Mouse (Mus musculus): ENCODE results near the gene Zfp958. TPM values are rescaled to one million over a fixed set of nuclear protein-coding genes. Genes with fewer than 3 reads are reported as not detected.
"Not testable (repeated sequence)": the region's sequence is repeated elsewhere in the genome, so short reads cannot be mapped to it uniquely, and the experiment has no call there.

The Zfp958 gene
- polyA plus RNA-seq (2015; fragmentation: Nextera tagmentation; extraction: Ambion mirVana), result 11.3 and 11.9 TPM in 2 replicates

DNA sequence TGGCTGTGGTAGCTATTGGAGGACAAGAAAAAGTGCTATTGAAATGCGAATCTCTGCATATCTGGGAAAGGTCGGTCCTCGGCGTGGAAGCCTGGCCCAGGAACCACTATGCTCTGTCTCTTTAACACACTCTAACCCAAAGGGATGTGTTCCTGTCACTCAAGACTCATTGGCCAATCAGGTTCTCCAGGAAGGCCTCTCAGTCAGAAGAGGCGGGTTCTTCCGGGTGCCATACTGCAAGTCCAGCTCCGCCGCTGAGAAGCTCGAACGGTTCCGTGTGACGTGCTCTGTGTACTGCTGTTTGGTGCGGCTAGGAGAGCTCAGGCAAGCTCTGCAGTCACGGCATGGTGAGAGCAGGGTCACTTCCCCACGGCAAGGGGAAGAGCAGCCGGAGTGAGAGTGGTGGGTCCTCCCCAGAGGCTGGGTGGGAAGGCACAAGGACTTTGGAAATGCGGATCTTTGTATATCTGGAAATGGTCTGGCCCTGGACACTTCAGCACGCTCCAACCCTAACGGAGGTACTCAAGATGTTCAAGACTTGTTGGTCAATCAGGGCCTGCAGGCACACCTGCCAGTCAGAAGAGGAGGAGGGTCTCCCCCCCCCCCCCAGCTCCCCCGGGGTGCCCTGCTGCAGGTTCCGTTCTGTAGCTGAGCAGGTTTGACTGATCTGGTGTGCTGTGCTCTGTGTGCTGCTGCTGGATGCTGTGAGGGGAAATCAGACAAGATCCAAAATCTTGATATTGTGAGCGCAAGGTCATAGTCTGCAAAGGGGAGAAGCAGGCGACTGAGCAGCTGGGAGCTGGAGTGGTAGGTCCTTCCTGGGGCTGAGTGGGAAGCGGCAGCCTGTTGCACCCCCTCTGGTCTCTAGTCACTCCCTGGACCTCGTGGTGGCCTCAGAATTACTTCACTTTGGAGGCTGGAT, at the start of gene Zfp958:
Zfp958 (plus strand) TSS at position 236 of the 922 bp plus-strand sequence.
- WGBS, result 1% methylated on average over 25 of the region's 25 CpGs
- ATAC-seq (ENCODE audit: insufficient number of reproducible peaks, low FRiP score, low TSS enrichment, low read depth), result peak; percentile 99
- peak within 1 kb of the TSS; percentile 94 for H3K27ac ChIP-seq (replicated peaks)
- H3K4me2 ChIP-seq (replicated peaks), result peak within 1 kb of the TSS; percentile 69
- H3K27me3 ChIP-seq, result no peaks in the 10 kb centered on the region
- peaks cover 7% of the 10 kb centered on the region; the same call in 1 of the 2 replicates for H3K36me3 ChIP-seq
- H3K9ac ChIP-seq, result peak within 1 kb of the TSS; percentile 91
- peaks cover 14% of the 10 kb centered on the region for H3K4me1 ChIP-seq
- no peaks in the 10 kb centered on the region for H3K9me3 ChIP-seq (replicated peaks)
- peak within 1 kb of the TSS; percentile 90 for H3K4me3 ChIP-seq (replicated peaks)

DNA sequence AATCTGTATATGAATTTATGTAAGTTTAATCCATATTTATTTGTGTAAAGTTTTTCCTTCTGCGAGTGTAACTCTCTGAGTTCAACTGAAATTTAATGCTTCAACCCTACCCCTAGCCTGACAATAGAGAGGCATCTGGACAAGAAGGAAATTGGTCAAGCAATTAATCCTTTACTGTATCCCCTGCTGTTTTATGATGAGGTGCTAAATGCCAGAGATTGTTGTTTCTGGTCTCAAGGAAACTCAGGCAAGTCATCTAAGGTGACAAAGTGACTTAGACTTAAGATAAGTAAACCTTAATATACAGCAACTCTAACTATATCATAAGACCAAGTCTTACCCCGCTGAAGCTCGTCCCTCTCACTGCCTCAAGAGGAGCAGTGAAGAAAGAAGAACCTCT, 31.0 kb upstream of the Zfp958 start:
- WGBS, result 74% methylated on average over 3 of the region's 3 CpGs
- Histone ChIP-seq H3K36me3 (no peaks in the 10 kb centered on the region), H3K27ac (replicated peaks) (no peak overlapping the region), H3K4me1 (no peaks in the 10 kb centered on the region), H3K4me2 (replicated peaks) (no peak overlapping the region), H3K4me3 (replicated peaks) (no peak overlapping the region), H3K9me3 (replicated peaks) (no peaks in the 10 kb centered on the region), H3K27me3 (no peaks in the 10 kb centered on the region), H3K9ac (no peak overlapping the region)
- ATAC-seq (ENCODE audit: insufficient number of reproducible peaks, low FRiP score, low TSS enrichment, low read depth), result no peak

DNA sequence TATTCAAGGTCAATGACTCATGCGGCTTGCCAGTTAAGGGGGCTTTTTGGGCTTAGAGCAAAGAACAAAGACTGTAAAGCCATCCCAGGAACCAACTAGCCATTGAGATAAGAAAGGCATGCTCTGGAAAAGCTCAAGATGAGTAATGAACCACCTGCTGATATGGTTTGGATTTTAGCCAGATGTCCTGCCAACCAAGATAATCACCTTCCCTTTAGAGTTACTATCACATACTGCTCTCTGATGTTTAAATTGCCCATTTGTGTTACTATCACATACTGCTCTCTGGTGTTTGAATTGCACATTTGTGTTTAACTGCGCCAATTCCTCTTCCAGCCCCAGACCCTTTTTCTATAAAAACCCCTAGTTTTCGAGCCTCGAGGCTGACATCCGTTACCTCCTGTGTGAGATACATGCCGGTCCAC, 30.2 kb upstream of the Zfp958 start:
- Histone ChIP-seq H3K9ac (no peak overlapping the region), H3K9me3 (replicated peaks) (no peaks in the 10 kb centered on the region), H3K4me2 (replicated peaks) (no peak overlapping the region), H3K27ac (replicated peaks) (no peak overlapping the region), H3K27me3 (no peaks in the 10 kb centered on the region), H3K36me3 (no peaks in the 10 kb centered on the region), H3K4me1 (no peaks in the 10 kb centered on the region), H3K4me3 (replicated peaks) (no peak overlapping the region)
- WGBS, result 90% methylated on average over 6 of the region's 6 CpGs
- ATAC-seq (ENCODE audit: insufficient number of reproducible peaks, low FRiP score, low TSS enrichment, low read depth), result no peak

DNA sequence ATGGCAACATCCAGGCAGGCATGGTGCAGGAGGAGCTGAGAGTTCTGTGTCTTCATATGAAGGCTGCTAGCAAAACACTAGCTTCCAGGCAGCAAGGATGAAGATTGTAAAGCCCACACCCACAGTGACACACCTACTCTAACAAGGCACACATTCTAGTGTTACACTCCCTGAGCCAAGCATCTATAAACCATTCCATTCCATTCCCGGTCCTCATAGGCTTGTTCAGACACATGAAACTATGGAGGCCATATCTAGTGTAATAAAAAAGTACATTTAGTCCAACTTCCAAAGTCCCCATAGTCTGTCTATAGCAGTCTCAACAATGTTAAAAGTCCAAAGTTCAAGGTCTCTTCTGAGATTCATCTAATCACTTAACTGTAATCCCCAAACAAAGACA, 28.3 kb upstream of the Zfp958 start:
- H3K4me2 ChIP-seq (replicated peaks), result no peak overlapping the region
- H3K4me3 ChIP-seq (replicated peaks), result no peak overlapping the region

DNA sequence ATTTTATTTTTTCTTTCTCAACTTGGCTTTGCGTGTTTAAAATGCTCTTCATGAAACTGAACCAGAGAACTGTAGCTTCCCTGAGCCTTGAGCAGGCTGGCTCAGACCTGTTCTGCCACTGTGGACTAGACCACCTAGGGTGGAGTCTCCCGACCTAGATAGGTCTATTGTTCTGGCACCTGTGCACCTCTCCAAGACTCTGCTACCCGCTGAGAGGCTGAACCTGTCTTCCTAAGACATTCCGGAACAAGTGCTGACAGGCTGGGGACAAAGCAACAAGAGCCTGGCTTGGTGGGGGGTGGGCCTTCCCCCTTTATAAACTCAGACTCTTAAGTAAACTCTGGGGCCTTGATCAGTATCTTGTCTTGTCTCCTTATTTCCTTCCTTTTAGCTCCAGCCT, 26.6 kb upstream of the Zfp958 start:
- Histone ChIP-seq H3K27ac (replicated peaks) (no peak overlapping the region), H3K4me3 (replicated peaks) (no peak overlapping the region), H3K4me2 (replicated peaks) (no peak overlapping the region), H3K27me3 (no peaks in the 10 kb centered on the region), H3K36me3 (no peaks in the 10 kb centered on the region), H3K4me1 (no peaks in the 10 kb centered on the region), H3K9me3 (replicated peaks) (no peaks in the 10 kb centered on the region), H3K9ac (no peak overlapping the region)
- WGBS, result 19% methylated on average over 4 of the region's 4 CpGs
- ATAC-seq (ENCODE audit: insufficient number of reproducible peaks, low FRiP score, low TSS enrichment, low read depth), result peak; percentile 63; the same call in 1 of the 2 replicates

More for the DNA sequence above, 28.3 kb upstream of the Zfp958 start:
- Histone ChIP-seq H3K27ac (replicated peaks) (no peak overlapping the region), H3K9me3 (replicated peaks) (no peaks in the 10 kb centered on the region), H3K27me3 (no peaks in the 10 kb centered on the region), H3K36me3 (no peaks in the 10 kb centered on the region), H3K4me1 (no peaks in the 10 kb centered on the region), H3K9ac (no peak overlapping the region)
- ATAC-seq (ENCODE audit: insufficient number of reproducible peaks, low FRiP score, low TSS enrichment, low read depth), result no peak
- 73% methylated on average over 1 of the region's 1 CpGs for WGBS

DNA sequence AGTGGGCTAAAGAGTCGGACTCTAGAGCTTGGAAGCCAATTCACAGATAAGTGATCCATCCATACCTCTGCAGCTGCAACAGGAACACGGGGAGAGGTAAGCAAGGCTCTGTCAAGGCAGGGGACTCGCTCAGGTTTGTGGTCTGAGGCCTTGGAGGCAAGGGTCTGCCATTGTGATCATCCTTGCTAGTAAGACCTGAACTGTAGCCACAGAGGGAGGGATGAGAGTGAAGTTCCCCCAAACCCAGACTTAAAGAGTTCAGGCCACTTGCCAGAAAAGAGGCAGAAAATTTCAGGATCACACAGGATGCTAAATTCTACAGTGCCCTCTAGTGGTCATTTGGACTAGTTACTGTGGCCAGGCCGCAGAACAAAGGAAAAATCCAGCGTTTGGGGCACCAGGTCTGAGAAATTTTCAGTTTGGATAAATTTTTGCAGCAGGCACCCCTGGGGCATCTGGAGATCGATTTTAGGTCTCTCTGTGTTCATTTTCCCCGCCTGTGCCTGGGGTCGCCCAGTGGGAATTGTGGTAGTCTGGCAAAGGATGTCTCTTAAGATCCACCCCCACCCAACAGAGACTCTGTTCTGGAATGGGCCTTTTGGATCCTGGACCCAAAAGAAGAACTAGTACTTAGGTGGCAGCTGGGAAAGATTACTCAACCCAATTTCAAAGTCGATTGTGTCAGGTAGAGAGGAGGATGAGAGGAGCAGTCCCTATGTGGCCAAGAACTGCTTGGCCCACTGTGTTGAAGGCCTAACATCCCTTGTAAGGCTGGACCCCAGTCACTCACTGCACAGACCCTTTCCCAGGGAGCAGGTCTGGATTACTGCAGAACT, 24.6 kb upstream of the Zfp958 start:
- Histone ChIP-seq H3K4me1 (no peaks in the 10 kb centered on the region), H3K27me3 (no peaks in the 10 kb centered on the region), H3K36me3 (no peaks in the 10 kb centered on the region), H3K4me2 (replicated peaks) (no peak overlapping the region), H3K9me3 (replicated peaks) (no peaks in the 10 kb centered on the region), H3K27ac (replicated peaks) (no peak overlapping the region), H3K9ac (no peak overlapping the region), H3K4me3 (replicated peaks) (no peak overlapping the region)
- ATAC-seq (ENCODE audit: insufficient number of reproducible peaks, low FRiP score, low TSS enrichment, low read depth), result no peak
- 34% methylated on average over 9 of the region's 9 CpGs for WGBS

DNA sequence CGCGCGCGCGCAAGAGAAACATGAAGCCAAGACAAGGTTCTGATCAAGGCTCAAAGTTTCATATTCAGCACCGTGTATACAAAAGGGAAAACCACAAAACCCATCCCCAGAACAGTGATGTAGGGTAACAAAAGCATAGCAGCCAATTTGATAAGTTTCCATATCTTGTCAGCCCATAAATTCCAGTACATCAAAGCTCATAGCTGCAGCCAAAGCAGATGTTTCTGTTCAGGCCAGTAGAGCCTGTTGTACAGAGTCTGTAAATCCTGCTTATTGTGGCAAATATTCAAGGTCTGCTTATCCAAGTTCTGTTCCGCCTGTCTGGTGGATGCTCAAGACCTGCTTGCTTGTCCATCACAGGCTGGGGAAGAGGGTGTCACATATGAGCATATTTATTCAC, 4.1 kb upstream of the Zfp958 start:
- ATAC-seq (ENCODE audit: insufficient number of reproducible peaks, low FRiP score, low TSS enrichment, low read depth), result no peak
- Histone ChIP-seq H3K4me1 (peaks cover 4% of the 10 kb centered on the region; the same call in 1 of the 2 replicates), H3K27ac (replicated peaks) (no peak overlapping the region), H3K9ac (no peak overlapping the region), H3K4me2 (replicated peaks) (no peak overlapping the region), H3K27me3 (no peaks in the 10 kb centered on the region), H3K9me3 (replicated peaks) (no peaks in the 10 kb centered on the region), H3K4me3 (replicated peaks) (no peak overlapping the region), H3K36me3 (no peaks in the 10 kb centered on the region)
- WGBS, result 75% methylated on average over 7 of the region's 7 CpGs

GRCm38 (mm10) chr8:4611626-4612175, 1.3 kb upstream of the Zfp958 start:
- H3K4me1 ChIP-seq, result peaks cover 14% of the 10 kb centered on the region
- not testable (repeated sequence) for H3K9me3 ChIP-seq (replicated peaks); H3K27me3 ChIP-seq; H3K9ac ChIP-seq; H3K4me2 ChIP-seq (replicated peaks); H3K36me3 ChIP-seq; ATAC-seq (ENCODE audit: insufficient number of reproducible peaks, low FRiP score, low TSS enrichment, low read depth); H3K27ac ChIP-seq (replicated peaks); H3K4me3 ChIP-seq (replicated peaks)
- WGBS, result 75% methylated on average over 4 of the region's 4 CpGs

DNA sequence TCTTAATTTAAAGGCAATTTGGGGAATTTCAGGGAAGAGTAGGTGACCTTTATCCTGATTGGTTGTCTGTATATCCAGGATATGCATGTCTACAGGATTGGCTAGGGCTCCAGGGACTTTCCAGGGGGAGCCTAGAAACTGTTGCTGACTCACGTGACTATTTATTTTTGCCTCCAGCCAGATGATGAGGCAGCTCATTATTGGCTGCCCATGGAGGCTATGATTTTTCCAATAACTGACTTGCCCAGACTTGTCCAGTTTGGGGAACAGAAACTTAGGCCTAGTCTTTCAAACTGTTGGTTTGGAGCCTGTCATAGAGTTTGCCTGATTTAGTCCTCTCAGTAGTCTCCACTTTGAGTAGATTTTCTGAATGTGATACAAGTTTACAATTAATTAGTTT, 14.4 kb downstream of the Zfp958 start:
- Histone ChIP-seq H3K9me3 (replicated peaks) (peaks cover 40% of the 10 kb centered on the region), H3K4me2 (replicated peaks) (no peak overlapping the region), H3K36me3 (peaks cover 78% of the 10 kb centered on the region), H3K4me3 (replicated peaks) (no peak overlapping the region), H3K9ac (no peak overlapping the region), H3K27me3 (no peaks in the 10 kb centered on the region), H3K4me1 (no peaks in the 10 kb centered on the region), H3K27ac (replicated peaks) (no peak overlapping the region)
- no peak for ATAC-seq (ENCODE audit: insufficient number of reproducible peaks, low FRiP score, low TSS enrichment, low read depth)
- 100% methylated on average over 1 of the region's 1 CpGs for WGBS

GRCm38 (mm10) chr8:4637071-4637470, 24.1 kb downstream of the Zfp958 start:
- Histone ChIP-seq H3K4me2 (replicated peaks) (no peak overlapping the region), H3K9me3 (replicated peaks) (no peaks in the 10 kb centered on the region; the same call in 1 of the 2 replicates), H3K9ac (no peak overlapping the region), H3K4me1 (no peaks in the 10 kb centered on the region), H3K27ac (replicated peaks) (no peak overlapping the region), H3K36me3 (peaks cover 8% of the 10 kb centered on the region; the same call in 1 of the 2 replicates), H3K4me3 (replicated peaks) (no peak overlapping the region), H3K27me3 (no peaks in the 10 kb centered on the region)
- no peak for ATAC-seq (ENCODE audit: insufficient number of reproducible peaks, low FRiP score, low TSS enrichment, low read depth)
- 90% methylated on average over 4 of the region's 4 CpGs for WGBS

DNA sequence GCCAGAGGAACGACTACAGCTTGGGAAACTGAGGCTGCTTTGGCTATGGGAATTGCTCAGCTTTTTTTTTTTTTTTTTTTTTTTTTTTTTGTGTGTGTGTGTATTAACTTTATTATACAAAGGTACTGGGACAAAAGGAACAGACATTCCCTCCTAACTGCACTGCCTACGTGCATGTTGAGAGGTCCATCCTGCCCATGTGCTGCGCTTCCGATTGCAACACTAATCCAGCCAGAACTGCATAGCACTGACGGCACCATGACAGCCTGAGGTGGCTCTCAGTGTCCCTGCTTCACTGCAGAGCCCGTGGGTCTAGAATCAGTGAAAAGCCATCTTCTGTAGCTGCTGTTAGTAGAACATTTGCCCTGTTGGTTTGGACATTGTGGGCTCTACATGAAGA, 30.0 kb downstream of the Zfp958 start:
- H3K27me3 ChIP-seq; H3K9ac ChIP-seq; H3K36me3 ChIP-seq; ATAC-seq (ENCODE audit: insufficient number of reproducible peaks, low FRiP score, low TSS enrichment, low read depth); H3K9me3 ChIP-seq (replicated peaks); H3K4me2 ChIP-seq (replicated peaks); H3K4me3 ChIP-seq (replicated peaks); H3K27ac ChIP-seq (replicated peaks); H3K4me1 ChIP-seq: not testable (repeated sequence)
- 85% methylated on average over 6 of the region's 6 CpGs for WGBS

All from embryonic facial prominence, embryonic 15.5 days (tissue).